Mouse (Mus musculus) liver, embryonic 16.5 days (tissue): ENCODE measurements around the gene Dtnb. TPM values are rescaled to one million over a fixed set of nuclear protein-coding genes. Genes with fewer than 3 reads are reported as not detected.

Source experiments
- ATAC-seq: fragments of 200-750 bp; cut with Nextera tagmentation; 2 replicates; pipeline ENCODE4 v1.8.0; 2017; ENCODE audit warnings: low read depth, mild to moderate bottlenecking, moderate number of reproducible peaks, moderate library complexity
- H3K27ac ChIP-seq: fragments of 300-500 bp; sonication (generic); 2 replicates; pipeline ENCODE4 v1.5.1; 2014; ENCODE audit warnings: mild to moderate bottlenecking, low read length
- H3K27me3 ChIP-seq: fragments of 300-500 bp; sonication (generic); 2 replicates; pipeline ENCODE4 v1.6.1; 2014; ENCODE audit warnings: low read depth, low read length, mixed read lengths; ENCODE audit not compliant: control insufficient read depth, insufficient read depth
- H3K36me3 ChIP-seq: fragments of 300-500 bp; sonication (generic); 2 replicates; pipeline ENCODE4 v1.6.1; 2014; ENCODE audit warnings: mild to moderate bottlenecking; ENCODE audit not compliant: control insufficient read depth, insufficient read depth
- H3K4me1 ChIP-seq: fragments of 300-500 bp; sonication (generic); 2 replicates; pipeline ENCODE4 v1.6.1; 2014; ENCODE audit warnings: low read depth, low read length, mixed read lengths; ENCODE audit not compliant: control insufficient read depth
- H3K4me2 ChIP-seq: fragments of 300-500 bp; sonication (generic); 2 replicates; pipeline ENCODE4 v1.6.1; 2014; ENCODE audit warnings: low read depth, low read length, mixed read lengths
- H3K4me3 ChIP-seq: fragments of 300-500 bp; sonication (generic); 2 replicates; pipeline ENCODE4 v1.5.1; 2014; ENCODE audit warnings: low read depth, mild to moderate bottlenecking, low read length
- H3K9ac ChIP-seq: fragments of 300-500 bp; sonication (generic); 2 replicates; pipeline ENCODE4 v1.6.1; 2014; ENCODE audit warnings: low read depth, low read length
- H3K9me3 ChIP-seq: fragments of 300-500 bp; sonication (generic); replicated peaks from 2 replicates; pipeline ENCODE4 v1.6.1; 2016; ENCODE audit warnings: low read length; ENCODE audit not compliant: control insufficient read depth
- WGBS: fragments of 180-500 bp; shearing (Covaris S2); extraction: QIAGEN DNeasy Blood & Tissue Kit; methylation state at CpG from one replicate; pipeline ENCODE4 v1.1.7; 2014; ENCODE audit not compliant: insufficient replicate concordance; 5-methylcytosine and 5-hydroxymethylcytosine counted together
- polyA plus RNA-seq: library from polyadenylated mRNA; unstranded; fragments of >200 nt; fragmentation: Nextera tagmentation; extraction: Ambion mirVana; gene quantifications from 2 replicates; pipeline ENCODE4 v1.2.1, GENCODE M21; 2015

The Dtnb gene
- polyA plus RNA-seq, 1 experiment from 2014 or later: 19.7 TPM

DNA sequence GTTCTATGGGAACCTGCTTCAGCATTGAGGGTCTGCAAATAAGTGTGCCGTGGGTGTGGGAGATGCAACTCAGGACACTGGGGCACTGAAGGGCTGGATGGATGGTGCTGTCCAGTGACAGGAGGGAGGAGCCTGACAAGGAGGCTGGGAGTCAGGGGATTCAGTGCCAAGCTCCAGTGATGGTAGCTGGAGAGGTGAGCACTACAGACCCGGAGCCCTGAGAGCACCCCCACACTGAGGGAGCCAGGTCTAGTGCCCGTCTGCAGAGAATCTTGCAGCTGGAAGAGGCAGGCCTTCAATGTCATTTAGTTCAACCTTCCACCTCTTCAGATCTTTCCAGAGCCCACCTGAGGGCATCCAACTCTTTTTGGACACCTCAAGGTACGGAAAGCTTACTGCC is 233.7 kb downstream of the Dtnb start, which contains the start of gene Dnmt3a:
TSS of gene Dnmt3a (plus strand) at position 156 of the 400 bp plus-strand sequence.
- WGBS: 22% methylated on average over 4 of the region's 4 CpGs
- Histone ChIP-seq H3K27ac (peak within 1 kb of the TSS; percentile 41; the same call in 1 of the 2 replicates), H3K9ac (peak within 1 kb of the TSS; percentile 68), H3K4me2 (peak within 1 kb of the TSS; percentile 68), H3K4me3 (peak within 1 kb of the TSS; percentile 71), H3K36me3 (no peaks in the 10 kb centered on the region), H3K4me1 (peaks cover 13% of the 10 kb centered on the region), H3K9me3 (no peaks in the 10 kb centered on the region), H3K27me3 (peaks cover 45% of the 10 kb centered on the region)
- ATAC-seq: no peak

DNA sequence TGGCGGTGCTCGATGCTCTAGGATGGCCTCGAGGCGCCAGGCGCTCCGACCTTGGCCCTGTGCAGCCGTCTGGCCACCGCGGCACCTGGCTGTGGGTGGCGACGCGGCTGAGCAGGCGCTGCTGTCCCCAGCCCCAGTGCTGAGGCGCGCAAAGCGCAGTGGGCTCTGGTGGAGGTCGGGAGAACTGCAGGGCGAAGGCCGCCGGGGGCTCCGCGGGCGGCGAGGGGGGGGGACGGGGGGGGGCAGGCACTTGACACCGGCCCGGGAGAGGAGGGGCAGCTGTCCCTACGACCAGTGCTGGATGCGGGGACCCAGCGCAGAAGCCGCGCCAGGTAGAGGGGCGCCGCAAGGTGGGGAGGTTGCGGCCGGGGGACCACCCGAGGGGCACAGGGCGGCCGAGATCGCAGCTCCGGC is 234.1 kb downstream of the Dtnb start:
- ATAC-seq: peak; percentile 79
- Histone ChIP-seq H3K27me3 (peaks cover 45% of the 10 kb centered on the region), H3K4me3 (peak overlapping the region; percentile 71), H3K9me3 (no peaks in the 10 kb centered on the region), H3K36me3 (no peaks in the 10 kb centered on the region), H3K4me2 (peak overlapping the region; percentile 68), H3K9ac (peak overlapping the region; percentile 68), H3K27ac (peak overlapping the region; percentile 41; the same call in 1 of the 2 replicates), H3K4me1 (peaks cover 14% of the 10 kb centered on the region)
- WGBS: under 1% methylated on average over 33 of the region's 41 CpGs

DNA sequence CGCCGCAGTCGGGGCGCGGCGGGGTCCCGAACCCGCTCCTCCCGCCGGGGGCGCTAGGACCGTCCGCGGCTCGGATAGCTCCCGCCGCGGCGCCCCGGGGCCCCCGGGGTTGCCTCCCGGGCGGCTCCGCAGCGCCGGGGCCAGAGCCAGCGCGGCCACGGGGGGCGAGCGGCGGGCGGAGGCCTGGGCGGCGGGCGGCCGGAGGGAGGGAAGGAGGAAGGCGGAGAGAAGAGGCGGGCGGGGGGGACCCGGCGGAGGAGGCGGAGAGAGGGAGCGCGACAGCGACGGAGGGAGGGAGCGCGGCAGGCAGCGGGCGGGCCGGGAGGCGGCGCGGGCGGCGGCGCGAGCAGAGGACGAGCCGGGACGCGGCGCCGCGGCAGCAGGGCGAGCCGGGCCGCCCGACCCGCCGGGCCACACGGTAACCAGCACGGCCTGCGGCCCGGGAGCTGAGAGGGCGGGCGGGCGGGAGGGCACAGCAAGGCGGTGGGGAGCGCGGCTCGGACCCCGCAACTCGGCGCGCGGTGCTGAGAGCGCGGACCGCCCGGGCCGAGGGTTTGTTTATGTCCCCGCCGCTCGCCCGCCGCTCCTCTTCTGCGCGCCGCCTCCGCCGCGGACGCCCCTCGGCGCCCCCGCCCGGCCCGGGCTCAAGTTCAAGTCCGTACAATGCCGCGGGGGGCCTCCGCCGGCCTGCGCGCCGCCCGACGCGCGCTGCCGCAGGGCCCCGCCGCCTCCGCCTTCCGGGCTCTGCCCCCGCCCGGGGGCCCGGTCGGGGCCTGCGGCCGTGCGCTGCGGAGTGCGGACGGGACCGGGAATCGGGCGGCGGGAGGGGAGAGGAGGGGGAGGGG is 234.7 kb downstream of the Dtnb start:
- H3K4me3 ChIP-seq: peak overlapping the region; percentile 71
- peak overlapping the region; percentile 61 for H3K27ac ChIP-seq
- peaks cover 19% of the 10 kb centered on the region for H3K4me1 ChIP-seq
- peaks cover 45% of the 10 kb centered on the region for H3K27me3 ChIP-seq
- H3K36me3 ChIP-seq: no peaks in the 10 kb centered on the region
- peak overlapping the region; percentile 68 for H3K9ac ChIP-seq
- peak overlapping the region; percentile 68 for H3K4me2 ChIP-seq
- 1% methylated on average over 10 of the region's 141 CpGs for WGBS
- peak; percentile 64 for ATAC-seq
- no peaks in the 10 kb centered on the region for H3K9me3 ChIP-seq

DNA sequence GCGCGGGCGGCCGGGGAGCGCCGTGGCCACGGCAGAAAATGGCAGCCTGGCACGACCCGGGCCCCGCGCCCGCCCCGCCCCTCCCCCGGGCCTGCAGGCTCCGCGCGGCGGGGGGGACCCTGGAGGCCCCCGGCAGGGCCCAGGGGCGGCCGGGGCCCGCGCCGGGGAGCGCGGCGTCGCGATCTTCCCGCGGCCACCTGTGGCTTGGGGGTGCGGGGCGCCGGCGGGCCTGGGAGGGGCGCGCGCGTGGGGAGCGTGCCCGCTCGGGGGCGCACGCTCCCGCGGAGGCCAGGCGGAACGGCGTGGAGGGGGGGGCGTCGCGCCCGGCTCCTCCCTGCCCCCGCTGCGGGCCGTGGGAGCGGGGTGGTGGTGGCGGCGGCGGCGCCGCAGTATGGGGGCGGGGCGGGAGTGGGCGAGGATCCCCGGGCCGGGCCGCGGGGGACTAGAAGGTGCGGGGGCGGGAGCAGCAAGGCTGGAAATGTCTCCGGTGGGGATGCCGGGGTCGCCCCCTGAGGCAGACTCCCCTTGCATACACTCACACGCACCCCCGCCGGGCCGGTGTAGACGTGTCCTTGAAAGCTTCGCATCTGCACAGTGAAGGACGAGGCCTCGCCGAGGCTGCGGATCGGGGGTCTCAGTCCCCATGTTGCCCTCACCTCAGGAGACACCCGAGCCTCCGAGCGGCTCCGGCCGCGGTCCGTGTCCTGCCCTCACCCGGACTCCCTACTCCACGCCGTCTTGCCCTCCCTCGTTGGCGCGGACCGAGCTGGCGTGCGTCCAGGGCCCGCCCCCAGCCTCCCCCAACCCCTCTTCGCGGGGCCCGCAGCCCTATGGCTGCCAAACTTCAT is 235.6 kb downstream of the Dtnb start:
- peak; percentile 11; the same call in 1 of the 2 replicates for ATAC-seq
- Histone ChIP-seq H3K4me3 (peak overlapping the region; percentile 71), H3K9me3 (no peaks in the 10 kb centered on the region), H3K4me2 (peak overlapping the region; percentile 68), H3K27ac (peak overlapping the region; percentile 61), H3K36me3 (no peaks in the 10 kb centered on the region), H3K27me3 (peaks cover 45% of the 10 kb centered on the region), H3K9ac (peak overlapping the region; percentile 68), H3K4me1 (peaks cover 23% of the 10 kb centered on the region)
- under 1% methylated on average over 62 of the region's 105 CpGs for WGBS

DNA sequence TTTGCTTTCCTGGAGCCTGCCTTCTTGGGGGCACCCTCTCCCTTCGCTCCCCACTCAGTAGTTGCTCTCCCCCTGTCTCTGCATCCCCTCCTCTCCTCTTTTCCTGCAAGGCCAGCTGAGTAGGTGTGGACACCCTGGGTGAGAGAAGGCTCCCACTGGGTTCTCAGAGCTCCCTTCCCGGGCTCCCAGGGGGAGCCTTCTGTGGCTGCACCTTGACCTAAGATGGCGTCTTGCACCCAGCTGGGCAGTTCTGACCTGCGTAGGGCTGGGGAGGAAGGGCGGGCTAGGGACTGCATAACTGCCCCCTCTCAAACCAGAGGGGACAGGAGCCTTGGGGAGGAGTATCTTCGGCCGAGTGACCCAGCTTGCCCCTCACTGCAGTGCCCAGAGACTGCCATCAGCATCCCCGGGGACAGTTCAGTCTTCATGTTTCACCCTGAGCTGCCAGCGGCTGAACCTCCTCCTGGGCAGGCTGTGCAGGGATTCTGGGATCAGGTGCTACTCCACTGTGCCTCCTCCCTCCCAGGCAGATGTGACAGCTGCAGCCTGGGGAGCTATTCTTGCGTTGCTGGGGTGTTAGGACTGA is 236.3 kb downstream of the Dtnb start:
- Histone ChIP-seq H3K9me3 (no peaks in the 10 kb centered on the region), H3K27me3 (peaks cover 45% of the 10 kb centered on the region), H3K4me3 (peak overlapping the region; percentile 71), H3K4me2 (peak overlapping the region; percentile 68), H3K27ac (no peak overlapping the region; the same call in none of the 2 replicates), H3K9ac (no peak overlapping the region; the same call in 1 of the 2 replicates), H3K36me3 (no peaks in the 10 kb centered on the region), H3K4me1 (peaks cover 23% of the 10 kb centered on the region)
- 22% methylated on average over 10 of the region's 10 CpGs for WGBS
- no peak for ATAC-seq

DNA sequence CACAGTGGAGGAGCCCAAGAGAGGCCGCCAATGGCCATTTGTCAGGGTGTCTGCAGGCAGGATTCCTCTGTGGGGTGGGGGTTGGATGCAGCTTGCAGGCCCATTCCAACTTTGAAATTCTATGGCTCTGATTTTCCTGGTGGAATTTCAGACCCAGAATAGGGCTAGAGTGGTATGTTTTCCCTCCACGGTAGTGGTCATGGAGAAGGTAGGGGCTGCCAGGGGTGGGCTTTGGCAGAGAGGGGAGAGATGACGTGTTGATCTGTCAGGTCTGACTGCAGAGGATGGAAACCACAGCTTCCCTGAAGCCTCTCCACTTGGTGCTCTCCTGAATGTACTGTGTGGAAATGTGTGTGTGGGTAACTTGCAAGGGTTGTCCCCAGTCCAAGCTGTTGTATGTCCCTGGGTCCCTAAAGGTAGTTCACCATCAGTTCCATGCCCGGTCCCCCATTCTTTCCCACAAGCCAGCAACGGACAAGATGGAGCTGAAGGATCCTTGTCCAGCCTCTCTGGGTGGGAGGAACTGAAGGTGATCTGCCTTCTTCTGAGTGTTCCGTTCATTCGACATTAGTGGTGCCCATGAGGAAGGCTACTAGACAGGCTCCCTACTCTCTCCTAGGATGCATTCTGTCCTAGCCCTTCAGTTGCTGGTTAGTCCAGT is 237.5 kb downstream of the Dtnb start:
- H3K4me2 ChIP-seq: no peak overlapping the region
- H3K9ac ChIP-seq: no peak overlapping the region
- no peak for ATAC-seq
- H3K4me1 ChIP-seq: peaks cover 23% of the 10 kb centered on the region
- no peaks in the 10 kb centered on the region for H3K36me3 ChIP-seq
- WGBS: 55% methylated on average over 7 of the region's 7 CpGs
- no peaks in the 10 kb centered on the region for H3K9me3 ChIP-seq
- H3K27me3 ChIP-seq: peaks cover 42% of the 10 kb centered on the region
- no peak overlapping the region for H3K4me3 ChIP-seq
- H3K27ac ChIP-seq: no peak overlapping the region

DNA sequence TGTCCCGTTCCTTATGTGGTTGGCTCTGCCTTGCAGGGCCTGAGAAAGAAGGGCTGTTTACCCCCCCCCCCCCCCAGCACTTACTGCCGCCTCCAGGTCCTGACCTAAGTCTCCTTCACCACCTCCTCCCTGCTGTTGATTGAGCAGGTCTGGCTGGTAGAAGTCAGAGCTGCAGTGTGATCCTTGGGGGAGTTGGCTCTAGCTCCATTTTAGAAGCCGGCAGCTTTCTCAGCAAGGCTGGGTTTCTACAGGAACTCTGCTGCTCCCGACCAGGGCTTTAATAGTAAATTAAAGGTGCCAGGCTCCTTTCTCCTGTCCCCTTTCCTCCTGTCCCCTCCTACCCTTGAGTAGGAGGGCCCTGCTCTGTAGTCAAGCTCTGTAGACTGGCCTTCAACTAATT is 238.3 kb downstream of the Dtnb start:
- 63% methylated on average over 4 of the region's 4 CpGs for WGBS
- H3K4me3 ChIP-seq: no peak overlapping the region
- H3K4me2 ChIP-seq: no peak overlapping the region
- no peak for ATAC-seq
- no peak overlapping the region for H3K27ac ChIP-seq
- H3K9me3 ChIP-seq: no peaks in the 10 kb centered on the region
- peaks cover 23% of the 10 kb centered on the region for H3K4me1 ChIP-seq
- H3K36me3 ChIP-seq: no peaks in the 10 kb centered on the region
- H3K27me3 ChIP-seq: peaks cover 34% of the 10 kb centered on the region
- no peak overlapping the region for H3K9ac ChIP-seq

DNA sequence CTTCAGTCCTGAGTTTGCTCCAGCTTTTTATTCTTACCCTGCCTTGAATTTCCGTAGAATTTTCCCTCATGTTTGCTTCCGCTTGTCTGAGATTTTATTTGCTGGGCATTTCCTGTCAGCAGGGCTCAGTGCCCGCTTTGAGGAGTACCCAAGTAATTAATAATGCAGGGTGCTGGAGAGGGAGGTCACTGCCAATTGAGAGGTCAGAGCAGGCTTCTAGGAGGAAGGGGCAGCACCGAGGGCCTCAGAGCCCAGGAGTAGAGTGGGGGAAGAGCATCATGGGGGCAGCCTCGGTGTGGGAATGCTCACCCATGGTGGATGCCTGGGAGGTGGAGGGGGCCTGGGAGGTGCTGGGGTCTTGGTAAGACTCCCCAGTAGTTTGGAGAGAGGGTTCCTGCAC is 239.4 kb downstream of the Dtnb start:
- no peak overlapping the region for H3K27ac ChIP-seq
- H3K4me2 ChIP-seq: no peak overlapping the region
- WGBS: 59% methylated on average over 5 of the region's 5 CpGs
- no peak overlapping the region for H3K4me3 ChIP-seq
- peaks cover 18% of the 10 kb centered on the region for H3K4me1 ChIP-seq
- no peak for ATAC-seq
- H3K27me3 ChIP-seq: peaks cover 23% of the 10 kb centered on the region
- no peak overlapping the region for H3K9ac ChIP-seq
- H3K9me3 ChIP-seq: no peaks in the 10 kb centered on the region
- H3K36me3 ChIP-seq: no peaks in the 10 kb centered on the region
